8 mouse cellular contexts compared by ENCODE assay signal in genomic region chr14:62607791-62608196, GRCm38 (mm10). TPM values are rescaled to one million over a fixed set of nuclear protein-coding genes. Genes with fewer than 3 reads are reported as not detected.
DNase-seq lines count a peak whose midpoint lies in the region; ATAC-seq and TF ChIP-seq lines count a peak whose summit lies in the region.
"Had no signal": no experiment of that assay in that cellular context is flagged by ENCODE, and none has a peak within 500 bp of the region (broad histone marks: within the 10 kb centered on the region; RNA-seq: fewer than 3 reads in every experiment).

No protein-coding gene starts in this region.

- no peaks in the 10 kb centered on the region for H3K36me3 ChIP-seq in CH12.LX (replicated peaks in 1 of 2; ENCODE audit: control insufficient read depth in 1 of 2, insufficient read depth in 1 of 2, low read length in 1 of 2)
- no peaks in the 10 kb centered on the region for H3K36me3 ChIP-seq in liver, embryonic 12.5 days
- H3K36me3 ChIP-seq: lung, embryonic 15.5 days had no signal

- no peak for ATAC-seq in liver, embryonic 12.5 days

- no peak overlapping the region for H3K27ac ChIP-seq in CH12.LX (ENCODE audit: insufficient read depth, low read depth)
- H3K27ac ChIP-seq in cortical plate, adult 2 months (ENCODE audit: insufficient read depth, low read length) = no peak overlapping the region
- H3K27ac ChIP-seq in liver, embryonic 12.5 days = no peak overlapping the region
- H3K27ac ChIP-seq: lung, embryonic 15.5 days had no signal

- H3K4me3 ChIP-seq in CH12.LX (replicated peaks in 1 of 3; ENCODE audit: low read depth in 2 of 3, low read length in 2 of 3, poor library complexity in 1 of 3) = no peak overlapping the region
- no peak overlapping the region for H3K4me3 ChIP-seq in cortical plate, adult 2 months (ENCODE audit: insufficient read depth, low read length)
- no peak overlapping the region for H3K4me3 ChIP-seq in liver, embryonic 12.5 days
- H3K4me3 ChIP-seq: lung, embryonic 15.5 days had no signal

- in situ Hi-C loops in CH12.LX (cut with MboI; ENCODE audit: low pct_ligation_motif_present, low pct_unique_long_range_greater_than_20kb, low sequenced_read_pairs) = no loop called here

- H3K79me2 ChIP-seq in CH12.LX (replicated peaks; ENCODE audit: control insufficient read depth, extremely low read depth, insufficient read depth, poor library complexity, severe bottlenecking) = no peaks in the 10 kb centered on the region

- H3K9me3 ChIP-seq in CH12.LX (replicated peaks; ENCODE audit: low read length) = no peaks in the 10 kb centered on the region
- no peaks in the 10 kb centered on the region for H3K9me3 ChIP-seq in liver, embryonic 12.5 days (replicated peaks)
- H3K9me3 ChIP-seq: lung, embryonic 15.5 days had no signal

- WGBS in liver, embryonic 12.5 days (ENCODE audit: insufficient replicate concordance) = 59% methylated on average over 8 of the region's 8 CpGs

- no peaks in the 10 kb centered on the region for H3K27me3 ChIP-seq in CH12.LX (replicated peaks)
- H3K27me3 ChIP-seq in liver, embryonic 12.5 days (replicated peaks) = no peaks in the 10 kb centered on the region
- H3K27me3 ChIP-seq: lung, embryonic 15.5 days had no signal

- TF ChIP-seq EP300 in CH12.LX (IDR thresholded peaks at IDR 0.05; ENCODE audit: low read length) = no peak

- H3K4me2 ChIP-seq in CH12.LX (ENCODE audit: insufficient read depth, low read depth, poor library complexity, severe bottlenecking) = no peak overlapping the region
- H3K4me2 ChIP-seq in liver, embryonic 12.5 days = no peak overlapping the region
- H3K4me2 ChIP-seq: lung, embryonic 15.5 days had no signal

- H3K9ac ChIP-seq in CH12.LX (ENCODE audit: insufficient read depth, low read depth) = no peak overlapping the region
- no peak overlapping the region for H3K9ac ChIP-seq in liver, embryonic 12.5 days
- H3K9ac ChIP-seq: lung, embryonic 15.5 days had no signal

- TF ChIP-seq RAD21 in CH12.LX (IDR thresholded peaks at IDR 0.05; ENCODE audit: low read depth, low read length) = peak; percentile 26

- peak in 1 of 2 experiments; percentile 14; a peak in 1 of 4 replicates for TF ChIP-seq CTCF in CH12.LX (conservative IDR thresholded peaks at IDR 0.05 in 1 of 2, IDR thresholded peaks at IDR 0.05 in 1 of 2; ENCODE audit: low read depth in 2 of 2, low read length in 2 of 2)
- peak; percentile 59 for TF ChIP-seq CTCF in cortical plate, adult 2 months (IDR thresholded peaks at IDR 0.05; ENCODE audit: extremely low read depth, insufficient read depth, low read length)

- no peak for TF ChIP-seq POLR2A in CH12.LX (IDR thresholded peaks at IDR 0.05; ENCODE audit: low read depth, low read length)
- no peak for TF ChIP-seq POLR2A in cortical plate, adult 2 months (IDR thresholded peaks at IDR 0.05; ENCODE audit: extremely low read depth, insufficient read depth, low read length)

- no peaks in the 10 kb centered on the region for H3K4me1 ChIP-seq in CH12.LX (ENCODE audit: control insufficient read depth in 1 of 2, insufficient read depth in 2 of 2)
- H3K4me1 ChIP-seq in cortical plate, adult 2 months (ENCODE audit: control insufficient read depth, insufficient read depth, low read length) = no peaks in the 10 kb centered on the region; the same call in 1 of the 2 replicates
- H3K4me1 ChIP-seq in liver, embryonic 12.5 days = no peaks in the 10 kb centered on the region

- peak; percentile 19 for DNase-seq in kidney, postnatal 10 days
- no peak for DNase-seq in kidney, adult 8-10 months
- no peak for DNase-seq in CH12.LX (ENCODE audit: extremely low read depth)
- DNase-seq in adipocyte (ENCODE audit: low spot score) = peak; percentile 61
- no peak for DNase-seq in T-cell, adult 2 months (ENCODE audit: low spot score)

- dilution Hi-C loops in CH12.LX (cut with MboI; ENCODE audit: extremely low pct_ligation_motif_present, extremely low pct_unique_long_range_greater_than_20kb, low sequenced_read_pairs) = no loop called here

TF ChIP-seq in CH12.LX, 34 proteins besides CTCF, POLR2A, EP300 and RAD21:
- TF ChIP-seq NELFE (IDR thresholded peaks at IDR 0.05; ENCODE audit: low read depth, low read length) (no peak), MAFK (IDR thresholded peaks at IDR 0.05; ENCODE audit: insufficient replicate concordance, low read length) (no peak), ZMIZ1 (IDR thresholded peaks at IDR 0.05; ENCODE audit: low read depth, low read length) (no peak), E2F4 (IDR thresholded peaks at IDR 0.05; ENCODE audit: insufficient replicate concordance, low read depth, low read length) (no peak), ETS1 (conservative IDR thresholded peaks at IDR 0.05; ENCODE audit: low read depth, low read length) (no peak), SMC3 (IDR thresholded peaks at IDR 0.05; ENCODE audit: low read depth, low read length) (no peak), MAX (IDR thresholded peaks at IDR 0.05; ENCODE audit: low read length) (no peak), IRF4 (IDR thresholded peaks at IDR 0.05; ENCODE audit: low read depth, low read length) (no peak), ZC3H11A (IDR thresholded peaks at IDR 0.05; ENCODE audit: low read depth, low read length) (no peak), RCOR1 (conservative IDR thresholded peaks at IDR 0.05; ENCODE audit: low read depth, low read length) (no peak), NRF1 (IDR thresholded peaks at IDR 0.05; ENCODE audit: low read depth, low read length) (no peak), MAZ (IDR thresholded peaks at IDR 0.05; ENCODE audit: low read depth, low read length) (no peak)

RNA-seq across cellular contexts. Expression of gene Gm4131, which starts 41.1 kb away (rescaled TPM):
- not detected in 2 replicates for total RNA-seq in CH12.LX (2012; rRNA removed)
- total RNA-seq in CH12.LX (2014; rRNA removed) = not detected in 2 replicates
- not detected in 2 replicates for polyA plus RNA-seq in CH12.LX (2012; ENCODE audit: insufficient read length, low read depth)
- polyA plus RNA-seq in cortical plate, adult 2 months (2012; rRNA removed) = not detected in 2 replicates
- not detected in 2 replicates for polyA plus RNA-seq in liver, embryonic 12.5 days (2016; fragmentation: Nextera tagmentation; extraction: Ambion mirVana)
- polyA plus RNA-seq: lung, embryonic 15.5 days had no signal

RNA-seq across cellular contexts. Expression of gene Fam124a, which starts 52.3 kb away (rescaled TPM):
- total RNA-seq in CH12.LX (2012; rRNA removed) (not detected in 2 replicates), CH12.LX (2014; rRNA removed) (not detected in 2 replicates)
- polyA plus RNA-seq in CH12.LX (2012; ENCODE audit: insufficient read length, low read depth) = 0.13 TPM in 1 of 2 replicates, not detected in the other
- 25.9 and 26.4 TPM in 2 replicates for polyA plus RNA-seq in cortical plate, adult 2 months (2012; rRNA removed)
- 2.9 and 3.8 TPM in 2 replicates for polyA plus RNA-seq in liver, embryonic 12.5 days (2016; fragmentation: Nextera tagmentation; extraction: Ambion mirVana)

RNA-seq across cellular contexts. Expression of gene Serpine3, which starts 55.7 kb away (rescaled TPM):
- 0.08 TPM in 1 of 2 replicates, not detected in the other for total RNA-seq in CH12.LX (2012; rRNA removed)
- total RNA-seq in CH12.LX (2014; rRNA removed) = not detected in 2 replicates
- not detected in 2 replicates for polyA plus RNA-seq in CH12.LX (2012; ENCODE audit: insufficient read length, low read depth)
- not detected in 2 replicates for polyA plus RNA-seq in cortical plate, adult 2 months (2012; rRNA removed)
- polyA plus RNA-seq in liver, embryonic 12.5 days (2016; fragmentation: Nextera tagmentation; extraction: Ambion mirVana) = not detected in 2 replicates
- polyA plus RNA-seq: lung, embryonic 15.5 days had no signal

Comparison
In these comparisons a context has a peak if more than half of its experiments do, and no peak if none do; other contexts are left out.
1. DNase-seq: peak in kidney, postnatal 10 days (single experiment) and adipocyte (single experiment); none in kidney, adult 8-10 months (0 of 2), CH12.LX (single experiment) and T-cell, adult 2 months (single experiment).